Mouse (Mus musculus) thymus, adult 2 months (tissue): ENCODE measurements around the gene Afg1l. TPM values are rescaled to one million over a fixed set of nuclear protein-coding genes. Genes with fewer than 3 reads are reported as not detected.

Source experiments
- DNase-seq: peaks from one replicate; pipeline ENCODE4 v3.0.0; 2021
- H3K27ac ChIP-seq: fragments of 200-500 bp; 2 replicates; pipeline ENCODE4 v1.5.1; 2012; ENCODE audit warnings: low read length, control low read depth; ENCODE audit not compliant: control insufficient read depth, insufficient read depth
- H3K27me3 ChIP-seq: fragments of 200-500 bp; 2 replicates; pipeline ENCODE4 v1.6.1; 2012; ENCODE audit warnings: mild to moderate bottlenecking, low read length, moderate library complexity, mixed read lengths; ENCODE audit not compliant: control insufficient read depth, insufficient read depth
- H3K36me3 ChIP-seq: fragments of 200-500 bp; 2 replicates; pipeline ENCODE4 v1.6.1; 2012; ENCODE audit warnings: mild to moderate bottlenecking, low read length, moderate library complexity; ENCODE audit not compliant: control insufficient read depth, insufficient read depth
- H3K4me1 ChIP-seq: fragments of 200-500 bp; replicated peaks from 2 replicates; pipeline ENCODE4 v1.6.1; 2012; ENCODE audit warnings: low read length; ENCODE audit not compliant: control insufficient read depth, insufficient read depth
- H3K4me3 ChIP-seq: fragments of 200-500 bp; 2 replicates; pipeline ENCODE4 v1.5.1; 2012; ENCODE audit warnings: mild to moderate bottlenecking, low read length, control low read depth, moderate library complexity; ENCODE audit not compliant: control insufficient read depth, insufficient read depth
- CTCF ChIP-seq: fragments of 200-500 bp; IDR thresholded peaks from 2 replicates; pipeline ENCODE4 v1.5.1; 2012; ENCODE audit warnings: mild to moderate bottlenecking, control low read depth, low read length, moderate library complexity, borderline replicate concordance; ENCODE audit not compliant: control insufficient read depth, poor library complexity, insufficient read depth; ENCODE audit errors: extremely low read depth
- POLR2A ChIP-seq: fragments of 200-500 bp; IDR thresholded peaks from 2 replicates; pipeline ENCODE4 v1.6.1; 2012; ENCODE audit warnings: mild to moderate bottlenecking, low read length, control low read depth, moderate library complexity; ENCODE audit not compliant: control insufficient read depth, poor library complexity, insufficient read depth; ENCODE audit errors: extremely low read depth
- WGBS: fragments of 180-500 bp; shearing (Covaris S2); methylation state at CpG from one replicate; pipeline ENCODE4 v1.1.7; 2018; 5-methylcytosine and 5-hydroxymethylcytosine counted together
- polyA plus RNA-seq: library from polyadenylated mRNA; depleted of rRNA; stranded (reverse); fragments of >200 nt; gene quantifications from 2 replicates; pipeline ENCODE4 v1.2.3, GENCODE M21; 2012

The Afg1l gene
- polyA plus RNA-seq, 1 experiment: 3.7 TPM

DNA sequence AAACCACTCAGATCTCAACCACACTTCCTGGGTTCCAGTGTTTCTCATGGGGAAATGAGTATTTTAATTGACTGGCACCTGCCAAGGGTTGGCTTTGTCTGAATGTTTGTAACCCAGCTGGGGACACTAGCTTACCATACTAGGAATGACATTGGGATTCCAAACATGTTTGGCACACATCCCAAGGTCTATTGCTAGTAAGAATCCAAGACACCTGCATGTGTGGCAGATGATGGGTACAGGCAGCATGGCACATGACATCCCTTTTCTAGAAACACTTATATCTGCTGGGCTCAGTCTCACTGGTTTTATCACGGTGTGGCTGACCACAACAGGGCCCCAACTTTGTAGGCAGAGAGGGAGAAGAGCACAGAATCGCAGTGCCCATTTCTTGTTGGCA lies 184.0 kb downstream of the Afg1l start:
- TF ChIP-seq POLR2A (no peak), CTCF (no peak)
- no peaks in the 10 kb centered on the region for H3K36me3 ChIP-seq
- H3K4me1 ChIP-seq: no peaks in the 10 kb centered on the region
- H3K4me3 ChIP-seq: no peak overlapping the region
- no peak for DNase-seq
- 9% methylated on average over 2 of the region's 2 CpGs for WGBS
- H3K27me3 ChIP-seq: no peaks in the 10 kb centered on the region
- H3K27ac ChIP-seq: no peak overlapping the region

DNA sequence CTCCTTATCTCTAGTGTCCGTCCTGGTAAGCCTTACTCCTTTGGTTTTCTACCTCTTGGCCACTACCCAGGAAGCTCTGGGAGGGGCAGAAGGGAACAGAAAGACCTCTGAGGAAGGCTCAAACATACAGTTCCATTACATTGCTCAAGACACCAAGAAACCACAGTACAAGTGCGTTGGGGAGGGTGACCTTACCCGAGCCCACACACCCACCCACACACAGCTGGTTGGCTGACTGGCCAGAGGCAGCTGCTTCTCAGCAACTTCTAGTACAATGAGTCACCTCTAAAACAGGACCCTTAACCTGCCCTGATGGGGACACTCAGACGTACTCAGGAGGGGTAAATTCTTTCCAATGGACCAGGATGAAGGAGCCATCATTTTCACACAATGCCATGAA lies 184.5 kb downstream of the Afg1l start:
- WGBS: 32% methylated on average over 4 of the region's 4 CpGs
- DNase-seq: no peak
- H3K27ac ChIP-seq: no peak overlapping the region
- H3K36me3 ChIP-seq: no peaks in the 10 kb centered on the region
- no peak for TF ChIP-seq POLR2A
- TF ChIP-seq CTCF: no peak
- no peaks in the 10 kb centered on the region for H3K27me3 ChIP-seq
- H3K4me3 ChIP-seq: no peak overlapping the region
- no peaks in the 10 kb centered on the region for H3K4me1 ChIP-seq

DNA sequence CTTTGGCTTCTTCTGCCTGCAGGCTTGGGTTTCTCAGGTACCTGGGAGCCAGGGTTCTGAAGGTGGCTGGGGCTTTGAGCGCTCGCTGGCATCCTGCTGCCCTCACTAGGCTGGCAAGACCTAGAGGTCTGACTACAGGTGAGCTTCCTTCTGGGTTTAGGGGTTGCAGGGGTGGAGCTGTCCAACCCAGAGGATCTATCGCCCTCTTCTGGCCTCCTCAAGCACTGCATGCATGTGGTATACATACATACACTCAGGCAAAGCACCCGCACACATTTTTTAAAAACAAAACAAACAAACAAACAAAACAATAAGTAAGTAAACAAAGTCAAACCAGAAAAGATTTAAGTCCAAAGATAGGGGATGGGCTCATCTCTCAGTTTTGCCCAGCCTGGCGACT lies 187.0 kb downstream of the Afg1l start:
- Histone ChIP-seq H3K4me3 (no peak overlapping the region), H3K27ac (no peak overlapping the region), H3K27me3 (no peaks in the 10 kb centered on the region), H3K4me1 (no peaks in the 10 kb centered on the region), H3K36me3 (no peaks in the 10 kb centered on the region)
- DNase-seq: peak; percentile 81
- 70% methylated on average over 5 of the region's 5 CpGs for WGBS
- TF ChIP-seq POLR2A (no peak), CTCF (peak; percentile 60; the same call in 1 of the 2 replicates)

DNA sequence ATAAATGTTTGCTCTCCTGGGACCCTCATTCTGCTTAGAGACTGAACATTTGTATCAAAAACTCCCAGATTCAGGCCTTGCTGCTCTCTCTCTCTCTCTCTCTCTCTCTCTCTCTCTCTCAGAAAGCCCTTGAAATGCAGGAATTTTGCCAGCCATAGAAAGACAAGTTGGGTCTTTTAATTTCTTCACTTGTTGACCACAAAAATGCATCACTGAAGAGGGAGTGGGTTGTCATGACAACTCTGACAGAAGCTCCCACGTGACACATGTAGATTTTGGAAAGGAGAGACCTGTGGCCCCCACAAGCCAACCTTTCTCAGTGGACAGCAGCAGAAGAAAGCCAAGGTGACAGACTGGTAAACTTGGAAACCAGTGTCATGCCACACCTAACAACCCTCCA lies 190.7 kb downstream of the Afg1l start:
- 28% methylated on average over 1 of the region's 1 CpGs for WGBS
- H3K27ac ChIP-seq: no peak overlapping the region
- no peak for DNase-seq

DNA sequence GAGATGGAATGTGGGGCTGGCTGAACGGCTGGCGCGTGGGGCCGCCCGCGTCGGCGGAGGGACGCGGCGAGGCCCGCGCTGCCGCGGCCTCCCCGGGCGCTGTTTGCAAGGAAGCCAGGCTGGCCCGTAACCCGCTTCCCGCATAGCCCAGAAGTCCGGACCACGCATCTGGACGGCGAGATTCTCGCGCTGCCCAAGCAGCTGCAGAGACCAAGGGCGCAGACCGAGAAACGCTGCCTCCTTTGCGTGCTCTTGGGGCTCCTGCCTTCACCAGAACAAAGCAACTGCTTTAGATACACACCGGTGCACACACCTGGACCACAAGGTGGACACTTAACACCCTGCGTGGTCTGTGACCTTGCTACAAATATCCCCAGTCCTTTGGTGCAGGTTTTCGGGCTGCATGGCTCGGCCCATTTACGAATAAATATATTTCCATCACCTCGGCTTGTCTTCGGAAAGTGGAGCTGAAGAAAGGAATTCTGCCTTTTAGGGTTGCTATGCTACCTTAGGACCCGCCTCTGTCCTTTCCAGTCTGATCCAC lies 200.0 kb downstream of the Afg1l start:
- H3K27ac ChIP-seq: 0 out of 2 replicates have a peak overlapping the region, but pooled peaks have one; percentile 6
- TF ChIP-seq CTCF (no peak; the same call in 1 of the 2 replicates), POLR2A (no peak)
- H3K27me3 ChIP-seq: no peaks in the 10 kb centered on the region
- H3K4me3 ChIP-seq: peak overlapping the region; percentile 58
- H3K36me3 ChIP-seq: no peaks in the 10 kb centered on the region
- H3K4me1 ChIP-seq: peaks cover 17% of the 10 kb centered on the region
- WGBS: 5% methylated on average over 38 of the region's 38 CpGs
- DNase-seq: no peak

More for the DNA sequence above, 190.7 kb downstream of the Afg1l start:
- TF ChIP-seq POLR2A (no peak), CTCF (no peak)
- Histone ChIP-seq H3K36me3 (no peaks in the 10 kb centered on the region), H3K4me1 (no peaks in the 10 kb centered on the region), H3K27me3 (no peaks in the 10 kb centered on the region), H3K4me3 (no peak overlapping the region)

DNA sequence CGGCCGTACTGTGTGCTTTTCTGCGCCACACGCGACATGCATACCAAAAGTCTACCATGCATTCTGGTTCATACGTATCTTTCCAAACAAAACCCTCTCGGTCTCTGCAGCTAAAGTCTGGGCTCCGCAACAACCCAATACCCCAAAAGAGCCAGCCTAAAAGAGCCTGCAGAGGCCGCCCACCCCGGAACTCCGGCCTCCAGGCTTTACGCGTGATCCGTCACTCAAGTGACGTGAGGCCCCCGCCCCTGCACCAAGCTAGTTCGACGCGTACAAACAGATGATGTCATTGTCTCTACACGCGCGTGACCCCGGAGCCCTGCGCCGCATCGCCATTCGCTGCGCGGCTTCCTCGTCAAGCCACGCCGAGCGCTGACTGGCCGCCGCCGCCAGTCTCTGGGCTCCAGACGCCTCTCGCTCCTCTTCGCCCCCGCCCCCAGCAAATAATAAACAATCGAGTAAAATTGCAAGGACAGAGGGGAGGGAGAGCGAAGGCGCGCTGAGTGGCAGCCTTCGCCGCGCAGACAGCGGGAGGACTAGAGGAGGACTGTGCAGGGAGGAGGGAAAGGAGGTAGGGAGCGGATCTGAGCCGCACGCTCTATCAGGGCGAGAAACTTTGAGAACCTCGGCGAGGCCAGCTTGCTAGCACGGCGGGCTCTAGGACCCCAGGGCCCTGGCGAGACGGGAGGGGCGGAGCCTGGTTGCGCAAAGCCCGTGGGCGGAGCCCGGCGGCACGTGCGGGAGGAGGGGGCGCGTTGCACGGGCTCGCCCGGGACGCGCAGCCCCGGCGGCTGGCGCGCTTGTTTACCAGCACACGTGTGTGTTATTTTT lies 200.7 kb downstream of the Afg1l start:
- H3K27ac ChIP-seq: peak overlapping the region; percentile 77
- peak overlapping the region; percentile 82 for H3K4me3 ChIP-seq
- TF ChIP-seq POLR2A (0 out of 2 replicates have a peak, but pooled peaks have one; percentile 45), CTCF (peak; percentile 42)
- peak; percentile 97 for DNase-seq
- peaks cover 17% of the 10 kb centered on the region for H3K4me1 ChIP-seq
- WGBS: under 1% methylated on average over 78 of the region's 78 CpGs
- H3K27me3 ChIP-seq: no peaks in the 10 kb centered on the region
- no peaks in the 10 kb centered on the region for H3K36me3 ChIP-seq

DNA sequence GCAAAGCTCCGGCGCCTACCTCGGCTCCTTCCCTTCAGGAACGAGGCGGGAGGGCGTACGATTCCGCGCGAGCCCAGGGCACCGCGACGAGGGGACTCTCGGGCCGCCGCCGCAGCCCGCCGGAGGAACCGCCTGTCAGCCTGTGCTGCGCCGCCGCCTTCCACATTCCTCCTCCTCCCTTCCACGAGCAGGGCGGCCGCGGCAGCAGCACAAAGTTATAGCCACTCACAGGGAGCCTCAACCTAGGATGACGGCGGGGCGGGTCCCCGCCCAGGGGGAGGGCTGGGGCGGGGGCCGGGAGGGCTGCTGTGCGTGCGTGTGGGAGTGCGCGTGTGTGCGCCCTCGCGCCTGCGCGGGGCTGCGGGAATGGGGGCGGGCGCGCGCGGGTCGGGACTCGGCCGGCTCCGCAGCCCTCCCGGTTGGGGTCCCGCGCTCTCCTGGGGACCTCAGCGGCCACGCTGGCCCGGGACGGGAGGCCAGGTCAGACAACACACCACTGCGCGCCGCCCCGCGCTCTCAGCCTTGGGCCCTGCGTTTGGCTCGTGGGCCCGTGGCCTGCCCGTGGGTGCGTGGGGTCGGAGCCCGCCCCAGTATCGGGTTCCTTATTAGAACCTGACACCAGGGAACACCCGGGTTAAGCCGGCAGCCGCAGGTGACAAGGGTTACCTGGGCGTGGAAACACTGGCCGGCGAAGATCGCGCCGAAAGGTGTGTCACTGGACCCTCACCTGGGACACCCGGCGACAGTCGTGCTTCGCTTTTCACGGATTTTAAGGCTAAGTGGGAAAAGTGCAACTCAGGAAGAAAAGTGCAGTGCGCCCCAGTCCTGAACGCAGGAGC lies 201.6 kb downstream of the Afg1l start, which contains the start of gene Foxo3:
TSS of gene Foxo3 (minus strand) at position 249 of the 839 bp plus-strand sequence.
- Histone ChIP-seq H3K36me3 (no peaks in the 10 kb centered on the region), H3K4me1 (peaks cover 18% of the 10 kb centered on the region), H3K27me3 (no peaks in the 10 kb centered on the region), H3K4me3 (peak within 1 kb of the TSS; percentile 82), H3K27ac (peak within 1 kb of the TSS; percentile 75)
- DNase-seq: peak; percentile 86
- WGBS: under 1% methylated on average over 85 of the region's 88 CpGs
- TF ChIP-seq CTCF (0 out of 2 replicates have a peak, but pooled peaks have one; percentile 4), POLR2A (peak; percentile 96)
